Mouse (Mus musculus) hindbrain, embryonic 12.5 days (tissue): Measurements from ENCODE around the gene Pygb. TPM values are rescaled to one million over a fixed set of nuclear protein-coding genes. Genes with fewer than 3 reads are reported as not detected.

ENCODE experiments used
- ATAC-seq: fragments of 200-750 bp; cut with Nextera tagmentation; 2 replicates; pipeline ENCODE4 v1.8.0; 2017; ENCODE audit warnings: moderate TSS enrichment; ENCODE audit not compliant: low FRiP score
- H3K27ac ChIP-seq: fragments of 300-500 bp; sonication (generic); 2 replicates; pipeline ENCODE4 v1.5.1; 2016; ENCODE audit warnings: mild to moderate bottlenecking
- H3K27me3 ChIP-seq: fragments of 300-500 bp; sonication (generic); 2 replicates; pipeline ENCODE4 v1.6.1; 2016; ENCODE audit warnings: mild to moderate bottlenecking
- H3K36me3 ChIP-seq: fragments of 300-500 bp; sonication (generic); 2 replicates; pipeline ENCODE4 v1.6.1; 2016; ENCODE audit warnings: mild to moderate bottlenecking
- H3K4me1 ChIP-seq: fragments of 300-500 bp; sonication (generic); 2 replicates; pipeline ENCODE4 v1.6.1; 2016
- H3K4me2 ChIP-seq: fragments of 300-500 bp; sonication (generic); replicated peaks from 2 replicates; pipeline ENCODE4 v1.6.1; 2016; ENCODE audit warnings: mild to moderate bottlenecking
- H3K4me3 ChIP-seq: fragments of 300-500 bp; sonication (generic); 2 replicates; pipeline ENCODE4 v1.5.1; 2016; ENCODE audit warnings: mild to moderate bottlenecking
- H3K9ac ChIP-seq: fragments of 300-500 bp; sonication (generic); 2 replicates; pipeline ENCODE4 v1.6.1; 2016; ENCODE audit warnings: mild to moderate bottlenecking, moderate library complexity
- H3K9me3 ChIP-seq: fragments of 300-500 bp; sonication (generic); replicated peaks from 2 replicates; pipeline ENCODE4 v1.6.1; 2016; ENCODE audit warnings: mild to moderate bottlenecking
- WGBS: fragments of 180-500 bp; shearing (Covaris S2); methylation state at CpG from one replicate; pipeline ENCODE4 v1.1.7; 2016; 5-methylcytosine and 5-hydroxymethylcytosine counted together
- polyA plus RNA-seq: library from polyadenylated mRNA; unstranded; fragments of >200 nt; fragmentation: Nextera tagmentation; extraction: Ambion mirVana; gene quantifications from 2 replicates; pipeline ENCODE4 v1.2.1, GENCODE M21; 2016

The Pygb gene
- 92.5 and 95.3 TPM in 2 replicates for polyA plus RNA-seq

DNA sequence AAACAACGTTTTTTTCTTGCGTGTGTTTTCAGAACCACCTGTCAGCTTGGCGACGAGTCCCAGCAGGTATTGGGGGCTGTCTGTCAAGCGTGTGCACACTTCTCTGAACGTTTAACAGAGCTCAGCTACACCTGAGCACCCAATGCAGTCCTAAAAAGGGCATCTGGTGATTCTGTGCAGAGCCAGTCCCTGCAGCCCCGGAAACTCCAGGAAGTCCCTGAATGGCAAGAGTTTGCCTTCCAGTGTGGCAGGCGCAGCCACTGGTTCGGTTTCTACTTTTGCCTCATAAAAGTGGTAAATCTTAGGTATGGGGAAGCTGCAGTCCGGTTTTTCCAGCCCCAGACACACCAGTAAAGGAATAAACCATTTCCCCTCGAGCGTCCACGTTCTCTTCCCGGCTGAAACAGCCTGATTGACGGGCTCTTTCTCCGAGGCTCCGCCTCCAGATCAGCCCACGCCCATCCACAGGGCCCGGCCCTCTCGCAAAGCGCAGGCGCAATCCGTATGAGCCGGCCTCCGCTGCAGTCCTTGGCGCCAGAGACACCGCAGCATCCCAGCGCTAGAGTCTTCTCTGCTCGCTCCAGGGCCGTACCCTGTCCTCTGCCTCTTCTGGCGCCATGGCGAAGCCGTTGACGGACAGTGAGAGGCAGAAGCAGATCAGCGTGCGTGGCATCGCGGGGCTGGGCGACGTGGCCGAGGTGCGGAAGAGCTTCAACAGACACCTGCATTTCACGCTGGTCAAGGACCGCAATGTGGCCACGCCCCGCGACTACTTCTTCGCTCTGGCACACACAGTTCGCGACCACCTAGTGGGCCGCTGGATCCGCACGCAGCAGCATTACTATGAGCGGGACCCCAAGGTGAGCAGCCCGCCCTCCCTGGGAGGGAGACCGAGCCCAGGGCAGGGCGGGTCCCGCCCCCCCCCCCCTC, at the start of gene Pygb:
Gene Pygb (plus strand): TSS at position 485 of the 930 bp plus-strand sequence.
- H3K9ac ChIP-seq = peak within 1 kb of the TSS; percentile 67
- ATAC-seq = peak; percentile 98
- WGBS = 2% methylated on average over 55 of the region's 58 CpGs
- no peaks in the 10 kb centered on the region for H3K9me3 ChIP-seq
- no peaks in the 10 kb centered on the region for H3K36me3 ChIP-seq
- peak within 1 kb of the TSS; percentile 96 for H3K4me2 ChIP-seq
- H3K27me3 ChIP-seq = peaks cover 3% of the 10 kb centered on the region; the same call in 1 of the 2 replicates
- H3K27ac ChIP-seq = no peak within 1 kb of the TSS; the same call in none of the 2 replicates
- peak within 1 kb of the TSS; percentile 66 for H3K4me3 ChIP-seq
- H3K4me1 ChIP-seq = peaks cover 22% of the 10 kb centered on the region

DNA sequence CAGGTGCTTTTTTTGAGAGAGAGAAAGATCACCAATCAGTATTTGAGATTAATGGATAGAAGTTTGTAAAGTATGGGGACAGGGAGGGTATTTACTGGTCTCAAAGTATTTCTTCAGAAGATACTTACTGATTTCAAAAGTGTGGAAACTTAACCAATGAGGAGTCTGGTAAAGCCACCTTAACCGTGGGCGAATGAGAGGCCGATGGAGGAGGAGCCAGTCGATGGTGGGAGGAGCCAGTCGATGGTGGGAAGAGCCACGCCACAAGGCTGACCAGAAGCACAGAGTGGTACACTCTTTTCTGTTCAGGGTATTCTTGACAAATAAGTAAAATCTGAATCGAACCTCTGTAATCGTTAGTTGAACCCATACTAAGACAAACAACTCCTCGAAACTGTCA, 48.7 kb upstream of the Pygb start:
- Histone ChIP-seq H3K27me3 (peaks cover 30% of the 10 kb centered on the region), H3K4me2 (no peak overlapping the region), H3K27ac (no peak overlapping the region), H3K9me3 (no peaks in the 10 kb centered on the region), H3K4me1 (peaks cover 3% of the 10 kb centered on the region; the same call in 1 of the 2 replicates), H3K36me3 (no peaks in the 10 kb centered on the region), H3K4me3 (no peak overlapping the region), H3K9ac (no peak overlapping the region)
- WGBS = 78% methylated on average over 9 of the region's 9 CpGs
- no peak for ATAC-seq

DNA sequence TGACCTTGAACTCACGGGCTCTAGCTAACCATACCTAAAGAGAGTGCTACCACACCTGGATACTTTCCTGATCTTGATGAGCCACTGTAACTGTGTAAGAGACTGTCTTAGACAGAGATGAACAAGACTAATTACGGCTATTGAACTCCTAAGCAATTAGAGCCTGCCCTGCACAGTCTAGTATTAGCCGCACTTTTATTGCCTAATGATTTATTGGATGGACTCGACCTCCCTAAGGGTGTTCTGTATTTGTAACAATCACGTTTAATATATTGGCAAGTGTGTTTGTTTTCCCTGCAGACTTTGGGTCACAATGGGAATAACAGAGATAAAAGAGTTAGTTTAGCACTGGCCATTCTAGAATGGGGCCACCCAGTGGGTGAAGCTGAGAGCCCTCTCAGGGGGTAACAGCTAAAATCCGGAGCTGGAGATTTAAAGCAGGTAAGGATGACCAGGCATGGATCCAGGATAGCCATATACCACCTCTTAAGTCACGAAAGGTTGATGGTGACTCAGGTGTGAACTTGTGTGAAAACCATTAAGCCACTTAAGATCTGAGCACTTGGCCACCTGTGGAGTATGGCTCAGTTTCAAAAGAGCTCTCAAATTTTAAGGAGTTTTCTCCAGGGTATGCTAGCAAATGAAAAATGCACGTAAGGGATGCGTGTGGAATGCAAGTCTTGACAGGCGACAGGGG, 46.2 kb upstream of the Pygb start:
- no peak overlapping the region for H3K9ac ChIP-seq
- no peak overlapping the region for H3K4me2 ChIP-seq
- ATAC-seq = no peak
- WGBS = 65% methylated on average over 10 of the region's 10 CpGs
- H3K36me3 ChIP-seq = no peaks in the 10 kb centered on the region
- peaks cover 3% of the 10 kb centered on the region; the same call in 1 of the 2 replicates for H3K4me1 ChIP-seq
- H3K4me3 ChIP-seq = no peak overlapping the region
- H3K27ac ChIP-seq = no peak overlapping the region
- H3K27me3 ChIP-seq = peaks cover 30% of the 10 kb centered on the region
- no peaks in the 10 kb centered on the region for H3K9me3 ChIP-seq

DNA sequence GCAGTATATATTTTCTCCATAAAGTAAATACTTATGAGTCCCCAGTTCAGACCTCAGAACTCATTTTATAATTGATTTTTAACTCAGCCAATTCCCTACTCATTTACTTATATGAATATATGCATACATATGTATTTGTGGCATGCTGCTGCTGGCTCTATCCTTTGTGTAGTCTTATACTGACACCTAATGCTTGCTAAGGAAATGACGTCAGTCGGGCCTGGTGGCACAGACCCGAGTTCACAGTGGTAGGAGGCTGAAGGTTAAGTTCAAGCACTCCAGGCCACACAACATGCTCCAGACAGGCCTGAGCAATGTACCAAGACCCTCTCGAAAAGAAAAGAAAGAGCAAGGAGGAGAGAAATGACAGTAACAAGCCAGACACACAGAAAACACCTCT, 45.1 kb upstream of the Pygb start:
- WGBS = 56% methylated on average over 4 of the region's 4 CpGs
- no peaks in the 10 kb centered on the region for H3K4me1 ChIP-seq
- no peak overlapping the region for H3K9ac ChIP-seq
- no peak overlapping the region for H3K27ac ChIP-seq
- H3K4me2 ChIP-seq = no peak overlapping the region
- H3K9me3 ChIP-seq = no peaks in the 10 kb centered on the region
- peak; percentile 44; the same call in 1 of the 2 replicates for ATAC-seq
- H3K27me3 ChIP-seq = peaks cover 37% of the 10 kb centered on the region
- no peaks in the 10 kb centered on the region for H3K36me3 ChIP-seq
- H3K4me3 ChIP-seq = no peak overlapping the region

DNA sequence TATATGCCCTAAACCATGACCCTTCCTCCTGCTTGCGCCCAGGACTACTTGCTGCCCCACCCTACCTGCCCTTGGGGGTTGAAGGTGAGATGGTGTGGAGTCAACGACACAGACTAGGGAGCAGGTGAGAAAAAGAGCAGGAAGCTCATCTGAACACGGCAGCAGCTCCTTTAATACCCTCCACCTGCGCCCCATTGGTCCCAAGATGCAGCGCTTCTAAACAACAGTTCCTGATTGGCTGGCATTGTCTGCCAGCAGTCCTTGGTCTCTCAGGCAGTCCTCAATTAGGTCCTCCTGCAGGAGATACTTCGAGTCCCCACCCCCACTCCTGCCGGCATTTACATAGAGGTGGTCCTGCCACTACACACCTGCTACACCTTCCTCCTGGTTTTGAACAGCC, 41.5 kb upstream of the Pygb start:
- ATAC-seq = no peak
- H3K27ac ChIP-seq = no peak overlapping the region

DNA sequence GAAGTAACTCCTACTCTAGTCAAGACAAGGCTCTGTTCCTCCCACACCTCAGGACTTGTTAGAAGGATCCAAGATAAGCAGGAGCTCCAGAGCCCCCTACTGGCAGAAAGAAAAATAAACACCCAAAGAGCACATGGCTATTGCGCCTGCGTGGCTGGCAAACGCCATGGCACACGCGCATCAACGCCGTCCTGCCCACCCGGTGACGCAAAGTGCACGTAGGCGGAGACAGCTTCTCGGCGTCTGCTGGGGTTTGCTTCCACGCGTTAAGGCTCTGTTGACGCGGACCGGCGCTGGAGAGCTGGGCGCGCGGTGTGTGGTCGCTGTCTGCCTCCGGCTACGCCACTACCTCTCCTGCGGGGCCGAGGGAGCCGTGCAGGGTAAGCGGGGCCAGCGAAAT, 37.7 kb upstream of the Pygb start, which contains the start of gene Entpd6:
Gene Entpd6 (plus strand): TSS at position 189 of the 400 bp plus-strand sequence.
- no peaks in the 10 kb centered on the region for H3K9me3 ChIP-seq
- peaks cover 11% of the 10 kb centered on the region for H3K4me1 ChIP-seq
- peak within 1 kb of the TSS; percentile 79 for H3K27ac ChIP-seq
- 0% methylated on average over 30 of the region's 30 CpGs for WGBS
- peak within 1 kb of the TSS; percentile 82 for H3K9ac ChIP-seq
- peak within 1 kb of the TSS; percentile 67 for H3K4me2 ChIP-seq
- H3K27me3 ChIP-seq = peaks cover 17% of the 10 kb centered on the region
- peak; percentile 97 for ATAC-seq
- peak within 1 kb of the TSS; percentile 64 for H3K4me3 ChIP-seq
- peaks cover 12% of the 10 kb centered on the region; the same call in 1 of the 2 replicates for H3K36me3 ChIP-seq

More for the DNA sequence above, 41.5 kb upstream of the Pygb start:
- Histone ChIP-seq H3K9ac (no peak overlapping the region), H3K4me3 (no peak overlapping the region), H3K27me3 (peaks cover 26% of the 10 kb centered on the region), H3K4me2 (no peak overlapping the region), H3K9me3 (no peaks in the 10 kb centered on the region), H3K36me3 (no peaks in the 10 kb centered on the region), H3K4me1 (peaks cover 7% of the 10 kb centered on the region)
- WGBS = 71% methylated on average over 7 of the region's 7 CpGs

DNA sequence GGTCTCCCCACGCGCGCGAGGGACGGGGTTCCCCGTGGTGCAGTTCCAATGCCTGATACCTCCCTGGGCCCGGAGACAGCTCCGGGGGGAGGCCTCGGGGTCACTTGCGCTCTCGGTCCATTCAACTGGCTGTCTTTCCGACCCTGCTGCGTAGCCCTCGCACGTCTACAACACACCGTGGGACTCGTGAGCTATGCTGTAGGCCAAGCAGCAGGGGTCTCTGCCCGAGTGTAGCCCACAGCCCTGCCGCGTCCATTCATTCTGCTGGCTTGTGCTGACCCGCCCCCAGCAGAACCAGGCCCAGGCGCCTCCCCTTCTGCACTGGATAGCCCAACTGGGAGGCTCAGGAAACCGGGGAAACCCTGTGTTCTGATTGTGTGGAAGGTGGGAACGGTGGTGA, 37.3 kb upstream of the Pygb start:
- peaks cover 11% of the 10 kb centered on the region for H3K4me1 ChIP-seq
- H3K4me3 ChIP-seq = peak overlapping the region; percentile 64
- peak; percentile 91 for ATAC-seq
- H3K9me3 ChIP-seq = no peaks in the 10 kb centered on the region
- H3K36me3 ChIP-seq = peaks cover 14% of the 10 kb centered on the region; the same call in 1 of the 2 replicates
- peak overlapping the region; percentile 67 for H3K4me2 ChIP-seq
- H3K9ac ChIP-seq = peak overlapping the region; percentile 82
- peaks cover 17% of the 10 kb centered on the region for H3K27me3 ChIP-seq
- H3K27ac ChIP-seq = peak overlapping the region; percentile 79
- WGBS = under 1% methylated on average over 23 of the region's 24 CpGs

DNA sequence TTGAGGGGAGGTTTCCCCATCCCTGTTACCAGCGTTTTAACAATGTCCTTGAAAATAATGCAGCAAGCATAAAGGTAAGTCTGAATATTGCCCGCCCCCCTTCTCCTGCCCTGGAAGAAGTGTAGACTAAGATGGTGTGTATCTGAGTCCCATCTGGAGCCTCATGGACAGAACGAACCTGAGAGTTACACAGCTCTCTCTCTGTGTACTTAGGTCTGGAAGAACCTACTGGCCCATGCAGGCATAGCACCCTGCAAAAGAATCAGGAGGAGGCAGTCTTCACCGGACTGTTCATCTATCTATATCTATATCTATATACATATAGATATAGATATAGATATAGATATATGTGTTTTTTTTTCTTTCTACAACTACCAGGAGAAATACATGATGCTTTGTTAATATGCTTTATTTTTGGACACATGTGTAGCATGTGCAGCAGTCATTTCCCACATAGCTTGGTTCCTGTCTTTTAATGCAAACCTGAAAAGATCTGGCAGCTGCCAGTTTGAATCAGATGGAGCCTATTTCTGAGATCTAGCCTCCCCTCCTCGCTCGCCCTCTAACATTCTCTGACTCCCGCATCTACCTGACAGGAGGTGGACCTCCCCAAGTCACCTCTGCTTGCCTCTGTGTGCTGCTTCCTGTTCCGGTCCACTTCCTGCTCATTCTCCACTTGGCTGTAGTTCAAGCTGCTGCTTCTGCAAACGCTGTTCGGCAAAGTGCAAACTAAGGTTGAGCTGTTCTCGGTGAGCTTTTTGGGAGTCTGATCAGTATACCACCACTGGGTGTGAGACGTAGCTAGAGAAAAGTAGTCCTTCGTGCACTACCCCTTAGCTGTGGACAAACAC, 36.2 kb upstream of the Pygb start:
- H3K9ac ChIP-seq = peak overlapping the region; percentile 82; the same call in 1 of the 2 replicates
- WGBS = 83% methylated on average over 13 of the region's 13 CpGs
- peak overlapping the region; percentile 64; the same call in 1 of the 2 replicates for H3K4me3 ChIP-seq

DNA sequence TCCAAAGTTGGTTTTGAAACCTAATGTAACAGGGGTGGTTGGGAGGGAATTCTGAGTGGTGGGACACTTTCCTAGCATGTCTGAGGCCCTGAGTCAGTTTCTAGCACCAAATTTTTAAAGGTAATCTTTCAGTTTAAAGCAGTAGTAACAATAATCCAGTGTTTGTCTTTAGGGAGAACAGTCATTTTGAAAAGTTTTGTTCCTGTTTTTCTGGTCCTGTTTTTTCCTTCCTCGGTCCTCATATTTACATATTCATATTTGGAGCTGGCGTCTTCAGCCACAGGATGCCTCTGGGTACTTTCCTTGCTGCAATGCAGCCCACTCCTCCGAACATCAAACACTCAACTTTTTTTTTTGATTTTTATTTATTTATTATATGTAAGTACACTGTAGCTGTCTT, 31.5 kb upstream of the Pygb start:
- H3K9ac ChIP-seq = no peak overlapping the region
- H3K27ac ChIP-seq = no peak overlapping the region
- 92% methylated on average over 3 of the region's 3 CpGs for WGBS
- H3K36me3 ChIP-seq = peaks cover 45% of the 10 kb centered on the region
- H3K4me1 ChIP-seq = peaks cover 4% of the 10 kb centered on the region
- H3K4me3 ChIP-seq = no peak overlapping the region
- no peaks in the 10 kb centered on the region for H3K9me3 ChIP-seq
- no peak for ATAC-seq
- H3K4me2 ChIP-seq = no peak overlapping the region
- no peaks in the 10 kb centered on the region for H3K27me3 ChIP-seq

More for the DNA sequence above, 36.2 kb upstream of the Pygb start:
- H3K27ac ChIP-seq = no peak overlapping the region
- ATAC-seq = no peak
- H3K27me3 ChIP-seq = peaks cover 17% of the 10 kb centered on the region
- peaks cover 14% of the 10 kb centered on the region; the same call in 1 of the 2 replicates for H3K36me3 ChIP-seq
- H3K4me2 ChIP-seq = peak overlapping the region; percentile 67
- no peaks in the 10 kb centered on the region for H3K9me3 ChIP-seq
- peaks cover 11% of the 10 kb centered on the region for H3K4me1 ChIP-seq

DNA sequence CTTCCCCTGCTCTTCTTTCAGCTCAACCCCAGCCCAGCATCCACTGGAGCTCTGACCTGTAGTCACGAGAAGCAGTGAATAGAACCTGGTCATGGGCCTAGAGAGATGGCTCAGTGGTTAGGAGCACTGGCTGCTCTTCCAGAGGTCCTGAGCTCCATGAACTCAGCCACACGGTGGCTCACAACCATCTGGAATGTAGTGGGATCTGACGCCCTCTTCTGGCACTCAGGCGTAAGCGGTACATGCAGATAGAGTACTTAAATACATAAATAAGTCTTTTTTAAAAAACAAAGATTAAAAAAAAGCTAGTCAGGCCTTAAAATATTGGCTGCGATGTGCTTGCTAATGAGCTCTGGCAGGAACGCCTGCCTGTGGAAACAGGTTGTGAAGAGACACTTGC, 25.1 kb upstream of the Pygb start:
- no peak overlapping the region for H3K4me2 ChIP-seq
- ATAC-seq = no peak
- H3K9me3 ChIP-seq = no peaks in the 10 kb centered on the region
- no peaks in the 10 kb centered on the region for H3K27me3 ChIP-seq
- H3K9ac ChIP-seq = no peak overlapping the region
- WGBS = 85% methylated on average over 7 of the region's 7 CpGs
- H3K4me3 ChIP-seq = no peak overlapping the region
- no peak overlapping the region for H3K27ac ChIP-seq
- H3K36me3 ChIP-seq = peaks cover 60% of the 10 kb centered on the region
- H3K4me1 ChIP-seq = no peaks in the 10 kb centered on the region

DNA sequence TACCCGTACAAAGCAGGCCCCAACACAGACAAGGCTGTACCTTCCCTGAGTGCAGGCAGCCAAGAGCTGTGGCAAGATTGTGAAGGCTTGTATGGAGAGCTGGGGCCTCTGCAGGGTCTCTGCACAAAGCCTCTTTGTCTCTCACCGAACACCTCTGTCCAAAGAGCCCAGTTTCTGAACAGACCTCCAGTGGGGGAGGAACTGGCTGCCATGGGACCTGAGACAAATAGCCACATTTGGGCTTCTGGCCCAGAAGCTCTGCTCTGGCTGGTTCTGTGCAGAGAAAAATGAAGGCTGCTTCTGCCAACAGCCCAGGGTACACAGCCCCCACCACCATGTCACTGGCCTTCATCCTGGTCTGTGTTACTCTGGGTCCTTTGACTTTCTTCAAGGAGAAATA, 20.9 kb upstream of the Pygb start:
- 46% methylated on average over 2 of the region's 2 CpGs for WGBS
- no peak overlapping the region for H3K9ac ChIP-seq
- no peak overlapping the region for H3K4me3 ChIP-seq
- ATAC-seq = peak; percentile 46
- peaks cover under 1% of the 10 kb centered on the region; the same call in 1 of the 2 replicates for H3K4me1 ChIP-seq
- H3K36me3 ChIP-seq = peaks cover 70% of the 10 kb centered on the region
- H3K9me3 ChIP-seq = no peaks in the 10 kb centered on the region
- H3K27me3 ChIP-seq = no peaks in the 10 kb centered on the region
- peak overlapping the region; percentile 5; the same call in 1 of the 2 replicates for H3K27ac ChIP-seq
- no peak overlapping the region for H3K4me2 ChIP-seq
